Mouse (Mus musculus) megakaryocyte, embryonic 14.5 days (primary cell): Measurements from ENCODE around the gene Marc2. TPM values are rescaled to one million over a fixed set of nuclear protein-coding genes. Genes with fewer than 3 reads are reported as not detected.

ENCODE experiments used
- H3K27me3 ChIP-seq: replicated peaks from 2 replicates; pipeline ENCODE3; 2012; ENCODE audit warnings: inconsistent platforms
- H3K36me3 ChIP-seq: replicated peaks from 2 replicates; pipeline ENCODE3; 2012; ENCODE audit warnings: low read length, inconsistent platforms, mixed read lengths
- H3K4me1 ChIP-seq: 2 replicates; pipeline ENCODE4 v1.6.1; 2012; ENCODE audit warnings: inconsistent platforms
- H3K4me3 ChIP-seq: replicated peaks from 2 replicates; pipeline ENCODE3; 2012; ENCODE audit warnings: moderate library complexity, mild to moderate bottlenecking, inconsistent platforms
- H3K9me3 ChIP-seq: 2 replicates; pipeline ENCODE4 v1.6.1; 2012; ENCODE audit warnings: inconsistent platforms
- FLI1 ChIP-seq: IDR thresholded peaks from 2 replicates; pipeline ENCODE4 v1.6.1; 2012; ENCODE audit warnings: low read length, inconsistent platforms, mixed read lengths
- GATA1 ChIP-seq: IDR thresholded peaks from 3 replicates; pipeline ENCODE4 v1.6.1; 2012; ENCODE audit warnings: mixed read lengths, low read length, inconsistent platforms, borderline replicate concordance
- polyA plus RNA-seq: library from polyadenylated mRNA; stranded (reverse); fragments of >175 nt; gene quantifications from 2 replicates; pipeline ENCODE4 v1.2.3, GENCODE M21; 2012; ENCODE audit warnings: low replicate concordance; ENCODE audit not compliant: insufficient read depth

The Marc2 gene
- polyA plus RNA-seq, 1 experiment: 111 TPM

DNA sequence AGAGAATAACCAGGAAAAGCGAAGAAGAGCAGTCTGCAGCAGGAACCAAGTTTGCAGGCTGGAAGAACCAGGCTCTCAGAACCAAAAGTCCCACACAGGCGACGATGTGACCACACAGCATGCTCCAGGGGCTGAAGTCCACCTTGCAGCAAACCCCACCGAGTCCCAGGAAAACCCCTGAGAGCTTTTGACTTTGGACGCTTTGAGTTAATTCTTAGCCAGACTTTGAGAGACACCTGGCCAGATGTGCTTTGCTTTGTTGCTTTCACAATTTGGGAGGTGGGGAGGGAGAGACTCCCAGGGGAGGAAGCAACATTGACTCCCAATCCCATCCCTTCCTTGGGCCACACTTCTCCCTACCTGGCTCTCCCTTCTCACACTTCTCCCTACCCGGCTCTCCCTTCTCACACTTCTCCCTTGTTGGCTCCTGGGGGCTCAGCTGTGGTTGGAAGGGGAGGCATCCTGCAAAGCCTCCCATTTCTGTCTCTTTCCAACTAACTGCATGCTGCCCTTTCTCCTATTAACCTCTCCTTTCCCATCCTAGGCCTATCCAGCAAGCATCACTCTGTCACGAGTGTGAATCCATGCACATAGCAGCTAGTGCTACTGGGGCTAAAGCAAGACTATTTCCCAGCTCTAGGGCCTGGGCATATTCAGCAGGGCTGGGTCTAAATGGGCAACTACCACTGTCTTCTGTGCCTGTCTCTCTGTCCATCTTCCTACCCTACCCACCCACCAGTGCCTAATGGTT lies 26.0 kb upstream of the Marc2 start:
- Histone ChIP-seq H3K27me3 (peaks cover 50% of the 10 kb centered on the region), H3K4me3 (no peak overlapping the region), H3K36me3 (no peaks in the 10 kb centered on the region), H3K4me1 (no peaks in the 10 kb centered on the region), H3K9me3 (no peaks in the 10 kb centered on the region)
- TF ChIP-seq GATA1 (no peak), FLI1 (no peak)

DNA sequence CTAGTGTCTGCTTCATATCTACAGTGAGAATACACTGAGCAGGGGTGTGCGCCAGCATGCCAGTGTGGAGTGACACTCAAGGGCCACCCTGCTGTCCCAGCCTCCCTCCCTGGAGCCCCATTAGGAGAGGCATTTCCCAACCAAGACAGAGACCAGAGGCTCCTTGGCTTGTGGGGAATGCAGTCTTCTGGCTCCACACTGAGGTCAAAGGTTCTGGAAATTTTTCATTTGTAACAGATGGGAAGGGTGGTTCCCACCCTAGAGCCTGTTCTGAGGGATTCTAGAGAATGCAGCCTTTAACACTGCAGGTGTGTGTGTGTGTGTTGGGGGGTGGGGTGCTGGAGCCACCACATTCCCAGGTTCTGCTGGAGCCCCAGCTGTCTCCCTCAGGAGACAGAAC lies 25.3 kb upstream of the Marc2 start:
- Histone ChIP-seq H3K4me1 (no peaks in the 10 kb centered on the region; the same call in 1 of the 2 replicates), H3K36me3 (no peaks in the 10 kb centered on the region), H3K27me3 (peaks cover 52% of the 10 kb centered on the region), H3K4me3 (no peak overlapping the region), H3K9me3 (no peaks in the 10 kb centered on the region)
- TF ChIP-seq GATA1 (no peak), FLI1 (no peak)

DNA sequence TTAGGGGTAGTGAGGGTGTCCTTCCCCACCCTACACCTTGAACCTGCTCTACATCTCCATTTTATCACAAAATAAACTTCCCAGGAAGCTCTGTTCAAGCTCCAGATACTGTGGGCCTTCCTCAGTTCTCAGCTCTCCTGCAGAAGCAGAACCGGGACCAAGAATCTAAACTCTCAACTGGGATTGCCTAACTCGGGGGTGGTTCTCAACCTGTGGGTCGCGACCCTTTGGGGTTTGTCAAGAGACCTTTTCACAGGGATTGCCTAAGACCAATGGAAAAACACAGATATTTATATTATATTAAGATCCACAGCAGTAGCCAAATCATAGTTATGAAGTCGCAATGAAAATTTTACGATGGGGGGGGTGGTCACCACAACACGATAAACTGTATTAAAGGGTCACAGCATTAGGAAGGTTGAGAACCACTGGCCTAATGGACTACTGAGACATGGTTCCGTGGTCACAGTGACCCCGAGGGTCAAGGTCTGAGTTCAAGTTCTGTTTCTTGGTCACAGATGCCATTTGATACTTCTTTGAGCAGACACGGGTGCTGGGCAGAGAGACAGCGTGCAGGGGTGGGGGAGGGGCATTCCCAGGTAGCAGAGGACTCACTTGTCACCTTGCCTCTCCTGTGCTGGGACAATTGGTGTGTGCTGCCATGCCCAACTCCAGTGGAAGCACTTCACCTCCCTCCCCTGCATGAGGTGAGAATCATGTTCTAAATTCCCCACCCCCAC lies 24.6 kb upstream of the Marc2 start:
- peaks cover 53% of the 10 kb centered on the region for H3K27me3 ChIP-seq
- TF ChIP-seq FLI1: no peak
- TF ChIP-seq GATA1: no peak
- H3K36me3 ChIP-seq: no peaks in the 10 kb centered on the region
- no peak overlapping the region for H3K4me3 ChIP-seq
- no peaks in the 10 kb centered on the region; the same call in 1 of the 2 replicates for H3K4me1 ChIP-seq
- H3K9me3 ChIP-seq: no peaks in the 10 kb centered on the region

DNA sequence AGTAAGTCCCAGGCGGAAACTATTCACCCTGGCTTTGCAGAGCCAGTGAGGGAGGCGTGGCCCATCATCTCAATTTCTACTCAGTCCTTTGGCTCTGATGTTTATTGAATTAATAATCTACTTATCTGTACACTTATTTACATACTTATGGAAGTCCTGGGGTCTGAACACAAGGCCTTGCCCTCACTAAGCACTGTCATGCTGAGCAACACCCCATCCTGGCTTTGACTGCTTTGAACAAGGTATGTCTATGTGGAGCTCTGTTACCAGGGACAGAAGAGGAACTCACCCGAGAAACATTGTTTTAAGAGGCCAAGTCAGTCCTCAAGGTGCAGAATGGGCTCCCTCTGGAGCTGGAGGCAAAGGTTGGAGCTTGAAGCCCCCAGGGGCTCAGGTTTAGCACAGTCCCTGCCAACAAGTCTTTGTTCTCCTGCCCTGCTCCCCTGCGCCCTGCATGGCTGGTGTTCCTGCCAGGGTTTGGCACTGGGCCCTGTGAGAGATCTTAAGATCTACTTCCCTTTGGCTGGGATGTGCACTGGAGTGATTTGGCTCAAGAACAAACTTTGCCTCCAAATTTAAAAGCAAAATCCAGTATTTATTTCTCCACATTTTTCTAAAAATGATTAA lies 23.8 kb upstream of the Marc2 start:
- Histone ChIP-seq H3K4me3 (no peak overlapping the region), H3K9me3 (no peaks in the 10 kb centered on the region), H3K27me3 (peaks cover 51% of the 10 kb centered on the region), H3K4me1 (no peaks in the 10 kb centered on the region; the same call in 1 of the 2 replicates), H3K36me3 (no peaks in the 10 kb centered on the region)
- TF ChIP-seq FLI1 (no peak), GATA1 (no peak)

DNA sequence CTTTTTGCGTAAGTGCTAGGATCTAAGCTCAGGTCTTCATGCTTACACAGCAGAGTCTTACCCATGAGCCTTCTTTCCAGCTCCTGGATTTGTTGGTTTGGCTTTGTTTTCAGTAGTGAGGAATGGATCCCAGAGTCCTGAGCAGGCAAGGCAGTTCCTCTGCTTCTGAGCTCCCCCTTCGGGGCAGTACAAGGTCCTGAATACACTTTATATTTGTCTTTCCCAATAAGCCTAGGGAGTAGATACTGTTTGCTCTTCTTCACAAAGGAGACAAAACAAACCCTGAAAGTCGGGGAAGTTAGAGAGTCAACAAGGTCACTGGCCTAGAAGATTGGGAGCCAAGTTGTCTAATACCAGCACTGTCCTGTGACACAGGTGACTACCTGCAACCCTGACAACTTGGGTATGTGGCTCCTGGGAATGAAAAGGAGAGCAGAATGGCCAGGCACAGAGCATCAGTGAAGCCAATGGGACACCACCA lies 21.4 kb upstream of the Marc2 start:
- H3K9me3 ChIP-seq: no peaks in the 10 kb centered on the region
- H3K36me3 ChIP-seq: no peaks in the 10 kb centered on the region
- TF ChIP-seq GATA1: no peak
- no peak for TF ChIP-seq FLI1
- H3K27me3 ChIP-seq: peaks cover 54% of the 10 kb centered on the region
- no peaks in the 10 kb centered on the region; the same call in 1 of the 2 replicates for H3K4me1 ChIP-seq
- no peak overlapping the region for H3K4me3 ChIP-seq

DNA sequence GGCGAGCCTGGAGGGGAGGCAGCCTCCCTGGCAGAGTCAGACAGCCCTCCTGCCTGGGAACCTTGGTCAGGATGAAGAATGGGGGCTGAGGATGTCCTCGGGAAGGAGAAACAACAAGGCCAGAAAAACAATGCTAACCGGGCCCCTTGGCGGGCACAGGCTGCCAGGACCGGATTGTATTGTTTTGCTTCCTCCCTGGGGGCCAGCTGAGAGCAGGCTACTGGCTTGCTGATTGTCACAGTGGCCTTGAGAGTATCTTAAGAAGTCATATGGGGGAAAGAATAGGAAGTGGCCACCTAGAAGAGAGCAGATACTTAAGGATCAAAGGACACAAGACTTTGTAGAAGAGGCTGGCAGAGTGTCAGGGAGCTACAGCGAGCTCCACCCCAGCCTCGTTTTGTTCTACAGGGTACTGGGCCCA lies 18.1 kb upstream of the Marc2 start:
- no peaks in the 10 kb centered on the region for H3K36me3 ChIP-seq
- H3K27me3 ChIP-seq: peaks cover 51% of the 10 kb centered on the region
- H3K4me3 ChIP-seq: no peak overlapping the region
- TF ChIP-seq GATA1: no peak
- TF ChIP-seq FLI1: no peak
- H3K9me3 ChIP-seq: no peaks in the 10 kb centered on the region
- H3K4me1 ChIP-seq: no peaks in the 10 kb centered on the region; the same call in 1 of the 2 replicates

DNA sequence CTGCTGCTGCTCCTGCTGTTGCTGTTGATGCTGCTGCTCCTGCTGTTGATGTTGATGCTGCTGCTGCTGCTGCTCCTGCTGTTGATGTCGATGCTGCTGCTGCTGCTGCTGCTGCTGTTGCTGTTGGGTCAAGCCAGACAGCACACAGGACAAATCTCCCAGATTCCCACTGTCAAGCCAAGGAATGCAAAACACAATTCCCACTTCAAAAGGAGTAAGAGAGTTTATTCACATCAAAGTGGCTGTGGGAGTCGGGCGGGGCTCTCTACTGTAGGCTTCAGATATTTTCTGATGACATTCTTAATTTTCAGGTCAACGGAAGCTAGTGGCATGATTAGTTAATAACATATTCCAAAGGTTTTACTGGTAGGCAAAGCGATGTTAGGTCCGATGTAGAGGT lies 16.4 kb upstream of the Marc2 start:
- 0 out of 2 replicates have a peak, but pooled peaks cover 2% of the 10 kb centered on the region for H3K9me3 ChIP-seq
- H3K4me3 ChIP-seq: no peak overlapping the region
- no peaks in the 10 kb centered on the region; the same call in 1 of the 2 replicates for H3K4me1 ChIP-seq
- no peaks in the 10 kb centered on the region for H3K36me3 ChIP-seq
- no peak for TF ChIP-seq FLI1
- no peak for TF ChIP-seq GATA1
- H3K27me3 ChIP-seq: peaks cover 49% of the 10 kb centered on the region

DNA sequence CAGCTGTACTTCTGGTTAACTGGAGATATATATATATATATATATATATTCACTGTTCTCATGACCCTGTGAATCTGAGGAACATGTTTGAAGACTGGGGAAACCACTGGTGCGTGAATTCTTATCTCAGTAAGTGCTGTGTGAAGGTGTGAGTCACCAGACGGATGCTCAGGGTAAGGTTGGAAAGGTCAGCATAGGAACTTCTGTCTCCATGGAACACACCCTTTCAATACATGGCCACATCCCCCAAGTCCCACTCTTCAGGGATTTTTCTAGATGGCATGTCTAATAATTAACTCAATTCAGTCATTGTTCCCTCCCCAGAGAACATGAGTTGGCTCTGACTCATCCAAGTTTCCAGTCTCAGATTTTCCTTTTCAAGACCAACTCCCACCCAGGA lies 15.3 kb upstream of the Marc2 start:
- no peak for TF ChIP-seq GATA1
- 0 out of 2 replicates have a peak, but pooled peaks cover 3% of the 10 kb centered on the region for H3K9me3 ChIP-seq
- H3K27me3 ChIP-seq: peaks cover 42% of the 10 kb centered on the region
- no peaks in the 10 kb centered on the region; the same call in 1 of the 2 replicates for H3K4me1 ChIP-seq
- H3K4me3 ChIP-seq: no peak overlapping the region
- H3K36me3 ChIP-seq: no peaks in the 10 kb centered on the region

DNA sequence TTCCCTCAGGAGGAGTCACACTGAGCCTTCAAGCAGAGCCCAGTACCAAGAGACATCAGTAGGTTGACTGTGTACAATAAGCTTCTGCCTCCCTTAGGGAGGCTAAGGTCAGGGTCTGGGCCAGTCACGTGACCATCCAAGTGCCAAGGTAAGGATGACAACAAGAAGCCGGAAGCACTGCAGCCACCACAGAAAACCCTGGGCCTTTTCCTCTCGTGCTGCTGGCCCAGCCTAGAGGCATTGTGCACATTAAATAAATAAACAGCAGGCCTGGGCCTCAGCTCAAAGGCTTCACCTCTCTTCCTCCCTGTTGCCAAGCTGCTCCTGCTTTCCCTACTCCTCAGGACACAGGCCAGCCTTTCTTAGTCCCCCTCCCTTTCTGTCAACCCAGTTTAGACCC lies 14.0 kb upstream of the Marc2 start:
- no peak for TF ChIP-seq GATA1
- no peak for TF ChIP-seq FLI1
- Histone ChIP-seq H3K36me3 (no peaks in the 10 kb centered on the region), H3K4me1 (no peaks in the 10 kb centered on the region), H3K9me3 (0 out of 2 replicates have a peak, but pooled peaks cover 3% of the 10 kb centered on the region), H3K27me3 (peaks cover 40% of the 10 kb centered on the region), H3K4me3 (no peak overlapping the region)
